Mouse (Mus musculus) hindbrain, embryonic 10.5 days (tissue): ENCODE data around the gene Rras2. TPM values are rescaled to one million over a fixed set of nuclear protein-coding genes. Genes with fewer than 3 reads are reported as not detected.

Experiments
- DNase-seq: peaks from one replicate; pipeline ENCODE4 v3.0.0-alpha.2; 2017; ENCODE audit warnings: low spot score
- H3K27ac ChIP-seq: fragments of 300-500 bp; sonication (generic); 2 replicates; pipeline ENCODE4 v1.5.1; 2016; ENCODE audit warnings: mild to moderate bottlenecking, moderate library complexity
- H3K27me3 ChIP-seq: fragments of 300-500 bp; sonication (generic); 2 replicates; pipeline ENCODE4 v1.6.1; 2016; ENCODE audit warnings: mild to moderate bottlenecking; ENCODE audit not compliant: poor library complexity, insufficient read depth, severe bottlenecking
- H3K36me3 ChIP-seq: fragments of 300-500 bp; sonication (generic); 2 replicates; pipeline ENCODE4 v1.6.1; 2016; ENCODE audit warnings: mild to moderate bottlenecking, moderate library complexity
- H3K4me1 ChIP-seq: fragments of 300-500 bp; sonication (generic); replicated peaks from 2 replicates; pipeline ENCODE4 v1.6.1; 2016; ENCODE audit warnings: mild to moderate bottlenecking
- H3K4me3 ChIP-seq: fragments of 300-500 bp; sonication (generic); 2 replicates; pipeline ENCODE4 v1.5.1; 2016; ENCODE audit warnings: mild to moderate bottlenecking, moderate library complexity
- H3K9me3 ChIP-seq: fragments of 300-500 bp; sonication (generic); 2 replicates; pipeline ENCODE4 v1.6.1; 2016; ENCODE audit warnings: mild to moderate bottlenecking, moderate library complexity
- WGBS: fragments of 180-500 bp; shearing (Covaris S2); methylation state at CpG from one replicate; pipeline ENCODE4 v1.1.7; 2016; 5-methylcytosine and 5-hydroxymethylcytosine counted together
- polyA plus RNA-seq: library from polyadenylated mRNA; unstranded; fragments of >200 nt; fragmentation: Nextera tagmentation; extraction: Ambion mirVana; gene quantifications from 2 replicates; pipeline ENCODE4 v1.2.1, GENCODE M21; 2016

Gene Rras2
- polyA plus RNA-seq, 1 experiment from 2014 or later, result 21.0 TPM

DNA sequence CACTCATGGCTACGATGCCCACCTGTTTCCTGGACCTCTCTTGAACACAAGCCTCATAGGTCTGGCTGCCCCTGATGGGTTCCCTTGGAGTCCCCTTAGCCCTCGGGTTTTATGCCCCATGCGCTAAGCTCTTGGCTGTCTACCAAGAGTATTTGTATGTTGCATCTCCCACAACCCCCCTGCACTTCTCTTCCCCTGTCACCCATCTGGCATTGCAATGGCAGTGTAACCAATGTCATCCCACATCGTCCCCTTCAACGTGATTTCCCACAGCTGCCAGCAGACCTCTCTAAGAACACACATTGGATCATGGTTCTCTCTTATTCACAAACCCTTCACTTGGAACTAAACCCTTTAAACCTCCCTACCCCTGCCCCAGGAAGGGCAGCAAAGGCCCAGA, 112.1 kb downstream of the Rras2 start:
- WGBS, result 80% methylated on average over 5 of the region's 5 CpGs
- DNase-seq, result no peak
- Histone ChIP-seq H3K27ac (no peak overlapping the region), H3K4me1 (peaks cover 24% of the 10 kb centered on the region), H3K4me3 (no peak overlapping the region), H3K36me3 (no peaks in the 10 kb centered on the region), H3K9me3 (no peaks in the 10 kb centered on the region), H3K27me3 (no peaks in the 10 kb centered on the region; the same call in 1 of the 2 replicates)

DNA sequence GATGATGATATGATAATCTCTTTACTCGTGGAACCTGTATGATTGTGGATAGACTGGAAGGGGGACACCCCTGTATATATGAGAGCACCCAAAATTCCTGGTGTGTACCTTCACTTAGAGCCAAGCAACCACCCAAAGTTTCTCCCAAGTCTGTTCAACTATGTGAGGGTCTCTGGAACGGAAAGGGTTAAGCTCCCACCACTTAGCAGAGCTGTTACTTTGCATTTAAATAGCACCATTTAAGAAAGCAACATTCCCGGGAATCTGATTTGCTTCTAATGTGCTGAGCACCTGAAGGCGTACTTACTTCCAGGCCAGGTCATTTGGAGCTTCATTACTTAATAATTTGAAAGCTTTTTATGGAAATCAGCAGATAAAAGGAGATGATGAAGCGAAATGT, 113.4 kb downstream of the Rras2 start:
- H3K9me3 ChIP-seq, result no peaks in the 10 kb centered on the region
- H3K36me3 ChIP-seq, result no peaks in the 10 kb centered on the region
- peaks cover 24% of the 10 kb centered on the region for H3K4me1 ChIP-seq
- DNase-seq, result no peak
- H3K27ac ChIP-seq, result no peak overlapping the region
- no peaks in the 10 kb centered on the region; the same call in 1 of the 2 replicates for H3K27me3 ChIP-seq
- peak overlapping the region; percentile 22; the same call in 1 of the 2 replicates for H3K4me3 ChIP-seq
- WGBS, result 13% methylated on average over 5 of the region's 5 CpGs

DNA sequence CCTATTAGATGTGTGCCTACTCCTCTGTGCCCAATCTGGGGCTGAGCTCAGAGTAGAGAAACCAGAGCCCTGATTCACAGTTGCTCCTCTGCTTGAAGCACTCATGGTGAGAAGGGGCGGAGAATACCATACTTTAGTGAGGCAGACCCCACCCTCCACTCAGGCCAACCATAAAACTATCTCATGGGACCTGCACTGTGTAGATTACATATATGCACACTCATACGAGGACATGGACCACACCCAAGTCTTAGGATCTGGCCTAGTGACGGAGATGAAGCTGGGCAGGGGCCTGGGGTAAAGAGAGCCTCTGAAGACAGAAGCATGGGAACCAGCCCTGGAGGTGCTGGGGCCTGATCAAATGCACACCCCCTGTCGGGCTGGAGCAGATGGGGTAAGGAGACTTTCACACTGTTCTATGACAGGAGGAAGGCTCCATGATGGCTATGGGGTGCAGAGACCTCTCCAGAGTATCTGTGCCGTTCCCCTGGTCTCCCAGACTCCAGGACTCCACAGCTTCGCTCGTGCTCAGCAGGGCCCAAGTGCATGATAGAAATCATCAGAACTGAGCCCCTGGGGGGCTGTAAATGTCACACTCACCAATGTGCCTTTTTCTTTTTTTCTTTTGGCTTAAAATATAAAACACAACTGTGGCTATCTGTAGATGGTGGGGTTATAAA, 119.8 kb downstream of the Rras2 start:
- WGBS, result 84% methylated on average over 7 of the region's 7 CpGs
- no peak for DNase-seq
- H3K36me3 ChIP-seq, result no peaks in the 10 kb centered on the region

More for the DNA sequence above, 119.8 kb downstream of the Rras2 start:
- H3K4me3 ChIP-seq, result no peak overlapping the region
- no peaks in the 10 kb centered on the region for H3K9me3 ChIP-seq
- no peak overlapping the region for H3K27ac ChIP-seq
- no peaks in the 10 kb centered on the region for H3K27me3 ChIP-seq
- no peaks in the 10 kb centered on the region for H3K4me1 ChIP-seq

Other genes starting within 250 kb of the Rras2 start
- 90.5 and 93.6 TPM in 2 replicates for gene Copb1, start 136.9 kb upstream of the Rras2 start, polyA plus RNA-seq
- 481 and 500 TPM in 2 replicates for gene Psma1, start 158.3 kb upstream of the Rras2 start, polyA plus RNA-seq